Mouse (Mus musculus) neural tube, embryonic 15.5 days (tissue): ENCODE results near the gene Kazn. TPM values are rescaled to one million over a fixed set of nuclear protein-coding genes. Genes with fewer than 3 reads are reported as not detected.
A peak's percentile ranks its signal among the peaks of the same experiment; 100 is the strongest.

Experiments
- ATAC-seq: fragments of 200-750 bp; cut with Nextera tagmentation; 2 replicates; pipeline ENCODE4 v1.8.0; 2017; ENCODE audit warnings: mild to moderate bottlenecking, moderate TSS enrichment, moderate library complexity; ENCODE audit not compliant: low FRiP score
- H3K27ac ChIP-seq: fragments of 300-500 bp; sonication (generic); replicated peaks from 2 replicates; pipeline ENCODE4 v1.5.1; 2015; ENCODE audit warnings: mild to moderate bottlenecking, inconsistent platforms
- H3K27me3 ChIP-seq: fragments of 300-500 bp; sonication (generic); replicated peaks from 2 replicates; pipeline ENCODE4 v1.6.1; 2015; ENCODE audit warnings: inconsistent platforms
- H3K36me3 ChIP-seq: fragments of 300-500 bp; sonication (generic); 2 replicates; pipeline ENCODE4 v1.6.1; 2015; ENCODE audit warnings: inconsistent platforms
- H3K4me1 ChIP-seq: fragments of 300-500 bp; sonication (generic); 2 replicates; pipeline ENCODE4 v1.6.1; 2015; ENCODE audit warnings: inconsistent platforms
- H3K4me2 ChIP-seq: fragments of 300-500 bp; sonication (generic); 2 replicates; pipeline ENCODE4 v1.6.1; 2015; ENCODE audit warnings: inconsistent platforms, mild to moderate bottlenecking, moderate library complexity
- H3K4me3 ChIP-seq: fragments of 300-500 bp; sonication (generic); replicated peaks from 2 replicates; pipeline ENCODE4 v1.5.1; 2015; ENCODE audit warnings: mild to moderate bottlenecking, inconsistent platforms
- H3K9ac ChIP-seq: fragments of 300-500 bp; sonication (generic); replicated peaks from 2 replicates; pipeline ENCODE4 v1.6.1; 2015; ENCODE audit warnings: mild to moderate bottlenecking, inconsistent platforms
- H3K9me3 ChIP-seq: fragments of 300-500 bp; sonication (generic); replicated peaks from 2 replicates; pipeline ENCODE4 v1.6.1; 2016; ENCODE audit warnings: inconsistent platforms
- WGBS: fragments of 180-500 bp; shearing (Covaris S2); methylation state at CpG from one replicate; pipeline ENCODE4 v1.1.7; 2015; ENCODE audit warnings: mixed read lengths; 5-methylcytosine and 5-hydroxymethylcytosine counted together
- polyA plus RNA-seq: library from polyadenylated mRNA; unstranded; fragments of >200 nt; fragmentation: Nextera tagmentation; extraction: Ambion mirVana; gene quantifications from 2 replicates; pipeline ENCODE4 v1.2.1, GENCODE M21; 2015

The Kazn gene
- polyA plus RNA-seq, 1 experiment from 2014 or later: 25.5 TPM

- 53% methylated on average over 6 of the region's 6 CpGs for WGBS
- H3K9ac ChIP-seq: no peak overlapping the region
- H3K4me3 ChIP-seq: peak overlapping the region; percentile 55
- no peak overlapping the region for H3K27ac ChIP-seq
- no peaks in the 10 kb centered on the region for H3K36me3 ChIP-seq
- H3K9me3 ChIP-seq: no peaks in the 10 kb centered on the region
- H3K27me3 ChIP-seq: peaks cover 33% of the 10 kb centered on the region
- H3K4me1 ChIP-seq: peaks cover 36% of the 10 kb centered on the region
- ATAC-seq: no peak
- H3K4me2 ChIP-seq: peak overlapping the region; percentile 97
Measured at GRCm38 (mm10) chr4:142083193-142083592, 156.0 kb downstream of the Kazn start.

DNA sequence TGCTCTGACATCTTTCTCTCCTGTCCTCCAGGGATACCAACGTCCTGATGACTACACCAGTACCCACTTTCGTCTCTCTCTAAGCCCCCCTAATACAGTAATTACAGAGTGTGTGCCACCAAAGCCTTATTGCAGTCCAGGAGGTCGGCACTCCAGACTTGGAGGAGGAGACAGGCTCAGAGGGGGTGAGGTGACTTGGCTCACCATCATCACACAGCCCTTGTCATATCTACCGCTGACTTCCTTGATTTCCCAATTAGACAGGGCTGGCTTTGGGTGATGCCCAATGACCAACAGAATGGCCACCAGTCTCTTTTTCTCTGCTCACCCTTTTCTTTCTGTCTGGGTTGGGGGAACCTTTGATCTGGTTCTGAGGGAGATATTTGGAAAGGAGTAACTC, 156.5 kb downstream of the Kazn start:
- H3K4me1 ChIP-seq: peaks cover 40% of the 10 kb centered on the region
- ATAC-seq: no peak
- peaks cover 33% of the 10 kb centered on the region for H3K27me3 ChIP-seq
- H3K4me2 ChIP-seq: peak overlapping the region; percentile 97; the same call in 1 of the 2 replicates
- H3K9ac ChIP-seq: no peak overlapping the region
- H3K4me3 ChIP-seq: no peak overlapping the region
- no peak overlapping the region for H3K27ac ChIP-seq
- WGBS: 79% methylated on average over 4 of the region's 4 CpGs
- H3K9me3 ChIP-seq: no peaks in the 10 kb centered on the region
- H3K36me3 ChIP-seq: no peaks in the 10 kb centered on the region

DNA sequence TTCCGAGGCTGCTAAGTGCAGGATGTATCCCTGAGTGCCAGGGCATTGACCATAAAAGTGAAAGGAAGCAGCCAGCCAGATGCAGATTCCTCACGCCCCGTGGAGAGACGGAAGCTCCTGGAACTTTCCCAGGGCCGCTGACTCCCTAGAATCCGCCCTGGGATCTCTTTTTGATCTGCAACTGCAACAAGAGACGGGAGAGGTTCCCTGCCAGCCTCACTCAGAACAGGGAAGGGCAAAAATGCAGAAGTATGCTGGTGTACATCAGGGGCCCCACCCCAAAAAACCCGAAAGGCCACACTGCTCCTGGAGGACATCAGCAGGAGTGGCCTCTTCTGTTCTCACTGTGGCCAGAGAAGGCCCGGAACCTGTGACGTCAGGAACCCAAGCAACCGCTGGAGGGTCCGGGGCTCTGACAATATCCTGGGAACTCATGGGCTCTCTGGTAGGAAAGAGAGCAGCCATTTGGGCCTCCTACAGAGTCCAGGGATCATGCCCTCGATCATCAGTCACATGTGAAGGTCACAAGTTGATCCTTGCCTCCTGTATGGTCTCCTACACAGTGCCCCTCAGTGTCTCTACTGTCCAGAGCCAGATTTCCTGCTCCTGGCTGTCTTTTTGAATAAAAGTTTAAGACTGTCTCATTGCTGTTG, 157.4 kb downstream of the Kazn start:
- WGBS: 60% methylated on average over 13 of the region's 13 CpGs
- no peak overlapping the region for H3K4me3 ChIP-seq
- no peaks in the 10 kb centered on the region for H3K36me3 ChIP-seq
- ATAC-seq: no peak
- H3K27me3 ChIP-seq: peaks cover 33% of the 10 kb centered on the region
- H3K27ac ChIP-seq: peak overlapping the region; percentile 29; the same call in 1 of the 2 replicates
- H3K9ac ChIP-seq: no peak overlapping the region
- H3K9me3 ChIP-seq: no peaks in the 10 kb centered on the region
- H3K4me1 ChIP-seq: peaks cover 48% of the 10 kb centered on the region
- H3K4me2 ChIP-seq: peak overlapping the region; percentile 5; the same call in 1 of the 2 replicates

DNA sequence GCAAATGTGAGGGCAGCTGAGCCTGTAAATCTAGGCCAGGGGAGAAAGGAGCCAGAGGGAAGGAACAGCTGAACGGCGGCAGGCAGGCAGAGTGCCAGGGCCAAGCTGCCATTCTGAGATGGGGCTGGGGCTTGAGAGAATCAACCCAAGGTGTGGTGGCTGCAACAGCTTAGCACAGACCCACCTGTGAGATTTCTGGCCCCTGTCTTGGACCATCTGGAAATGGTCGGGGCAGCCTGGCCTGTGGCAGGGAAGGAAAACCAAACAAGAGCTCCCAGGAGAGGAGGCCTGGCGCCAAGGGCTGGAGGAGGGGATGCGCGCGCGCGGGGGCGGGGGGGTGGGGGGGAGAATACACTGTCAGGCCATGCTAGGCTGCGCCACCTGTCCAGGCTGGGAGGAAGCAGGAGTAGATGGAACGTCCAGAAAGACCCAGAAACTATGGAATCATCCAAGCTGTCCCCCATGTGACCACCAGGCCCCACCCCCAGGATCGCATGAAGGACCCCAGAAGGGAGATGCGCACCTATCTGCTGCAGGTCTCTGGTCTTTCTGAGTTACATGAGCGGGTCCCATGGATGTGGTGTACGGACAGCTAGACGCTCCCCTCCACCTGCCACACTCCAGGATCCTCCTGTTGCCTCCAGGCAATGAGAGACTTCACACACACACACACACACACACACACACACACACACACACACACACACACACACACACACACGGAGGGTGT, 158.1 kb downstream of the Kazn start:
- Histone ChIP-seq H3K9me3 (no peaks in the 10 kb centered on the region), H3K4me2 (peak overlapping the region; percentile 30), H3K27me3 (peaks cover 29% of the 10 kb centered on the region), H3K9ac (no peak overlapping the region), H3K4me1 (peaks cover 48% of the 10 kb centered on the region), H3K4me3 (no peak overlapping the region), H3K27ac (peak overlapping the region; percentile 9; the same call in 1 of the 2 replicates), H3K36me3 (no peaks in the 10 kb centered on the region)
- no peak for ATAC-seq
- WGBS: 62% methylated on average over 18 of the region's 18 CpGs

DNA sequence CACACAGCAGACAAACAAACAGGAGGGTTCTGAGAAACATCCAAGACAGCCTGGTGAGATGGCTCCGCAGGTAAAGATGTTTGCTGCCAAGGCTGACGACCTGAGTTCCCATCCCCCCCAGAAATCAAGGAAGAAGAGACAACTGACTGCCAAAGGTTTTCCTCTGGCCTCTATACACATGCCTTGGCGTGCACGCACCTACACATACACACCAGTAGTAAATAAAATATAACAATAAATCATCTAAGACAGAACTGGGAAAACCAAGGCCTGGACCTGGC, 158.8 kb downstream of the Kazn start:
- 70% methylated on average over 4 of the region's 4 CpGs for WGBS
- Histone ChIP-seq H3K36me3 (no peaks in the 10 kb centered on the region), H3K27me3 (peaks cover 24% of the 10 kb centered on the region), H3K9me3 (no peaks in the 10 kb centered on the region), H3K4me1 (peaks cover 48% of the 10 kb centered on the region), H3K4me3 (no peak overlapping the region), H3K4me2 (no peak overlapping the region), H3K9ac (no peak overlapping the region), H3K27ac (no peak overlapping the region)
- no peak for ATAC-seq

DNA sequence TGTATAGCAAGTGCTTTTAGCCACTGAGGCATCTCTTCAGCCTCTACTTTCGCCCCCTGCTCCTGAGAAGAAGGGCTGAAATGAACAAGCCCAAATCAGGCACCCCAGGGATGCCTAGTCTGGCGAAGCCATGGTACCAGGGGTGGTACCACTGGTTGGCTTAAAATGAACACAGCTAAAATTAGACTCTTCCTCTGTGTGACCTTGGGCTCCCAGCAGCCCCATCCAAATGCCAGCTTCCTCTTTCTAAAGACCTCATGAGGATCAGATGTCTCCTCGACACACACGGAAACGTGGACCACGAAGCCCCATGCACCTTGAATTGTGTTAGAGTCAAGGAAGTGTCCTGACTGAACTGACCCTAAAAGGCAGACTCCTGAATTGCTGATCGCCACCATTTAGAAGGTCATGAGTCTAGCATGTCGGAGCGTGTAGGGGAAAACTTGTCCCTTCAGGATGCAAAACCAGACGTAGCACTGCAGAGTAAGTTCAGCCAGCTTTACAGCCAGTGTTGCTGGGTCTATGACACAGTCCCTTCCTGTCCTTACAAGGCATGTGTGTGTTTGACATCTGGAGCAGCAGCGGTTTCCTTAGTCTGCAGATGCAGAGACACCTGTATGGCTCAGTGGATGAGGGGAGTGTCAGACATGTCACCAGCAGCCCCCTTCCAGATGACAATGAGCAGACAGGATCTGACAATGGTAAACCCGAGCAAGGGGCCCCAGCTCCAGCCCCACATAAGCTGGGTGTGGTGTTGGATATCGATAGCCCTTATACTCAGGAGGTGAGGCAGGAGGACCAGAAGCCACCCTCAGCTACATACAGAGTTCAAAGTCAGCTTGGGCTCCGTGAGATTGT, 159.3 kb downstream of the Kazn start:
- ATAC-seq: no peak
- no peak overlapping the region for H3K27ac ChIP-seq

GRCm38 (mm10) chr4:142077572-142078271, 161.5 kb downstream of the Kazn start:
- H3K27me3 ChIP-seq: peaks cover 4% of the 10 kb centered on the region; the same call in 1 of the 2 replicates
- H3K36me3 ChIP-seq: no peaks in the 10 kb centered on the region
- WGBS: 54% methylated on average over 18 of the region's 18 CpGs
- no peak for ATAC-seq
- no peak overlapping the region for H3K9ac ChIP-seq
- H3K4me3 ChIP-seq: no peak overlapping the region
- peak overlapping the region; percentile 4; the same call in 1 of the 2 replicates for H3K27ac ChIP-seq
- peaks cover 33% of the 10 kb centered on the region for H3K4me1 ChIP-seq
- H3K4me2 ChIP-seq: peak overlapping the region; percentile 19
- H3K9me3 ChIP-seq: no peaks in the 10 kb centered on the region

More for the DNA sequence above, 159.3 kb downstream of the Kazn start:
- Histone ChIP-seq H3K4me1 (peaks cover 48% of the 10 kb centered on the region), H3K4me2 (no peak overlapping the region), H3K27me3 (peaks cover 19% of the 10 kb centered on the region), H3K9me3 (no peaks in the 10 kb centered on the region), H3K36me3 (no peaks in the 10 kb centered on the region), H3K4me3 (no peak overlapping the region), H3K9ac (no peak overlapping the region)
- WGBS: 87% methylated on average over 14 of the region's 14 CpGs

DNA sequence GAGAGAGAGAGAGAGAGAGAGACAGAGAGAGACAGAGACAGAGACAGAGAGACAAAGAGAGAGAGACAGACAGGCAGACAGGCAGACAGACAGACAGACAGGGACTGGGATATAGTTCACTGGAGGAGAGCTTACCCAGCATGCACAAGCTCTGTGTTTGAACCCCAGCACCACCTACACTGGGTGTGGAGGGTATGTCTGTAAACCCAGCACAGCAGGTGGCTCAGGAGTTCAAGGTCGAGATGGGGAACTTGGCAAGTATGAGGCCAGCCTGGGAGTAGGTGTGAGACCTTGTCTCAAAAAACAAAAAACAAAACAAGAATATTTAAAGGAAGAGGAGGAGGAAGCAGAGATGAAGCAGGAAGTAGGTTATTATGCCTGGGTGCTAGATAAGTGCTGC, 162.3 kb downstream of the Kazn start:
- ATAC-seq: no peak
- Histone ChIP-seq H3K27me3 (no peaks in the 10 kb centered on the region), H3K9me3 (no peaks in the 10 kb centered on the region), H3K36me3 (no peaks in the 10 kb centered on the region), H3K4me3 (no peak overlapping the region), H3K27ac (no peak overlapping the region), H3K4me1 (peaks cover 33% of the 10 kb centered on the region), H3K9ac (no peak overlapping the region), H3K4me2 (no peak overlapping the region)
- WGBS: 45% methylated on average over 1 of the region's 1 CpGs

GRCm38 (mm10) chr4:142075931-142076330, 163.3 kb downstream of the Kazn start:
- Histone ChIP-seq H3K27me3 (no peaks in the 10 kb centered on the region), H3K4me3 (no peak overlapping the region), H3K27ac (no peak overlapping the region), H3K36me3 (no peaks in the 10 kb centered on the region), H3K4me2 (no peak overlapping the region), H3K4me1 (peaks cover 33% of the 10 kb centered on the region), H3K9me3 (no peaks in the 10 kb centered on the region), H3K9ac (no peak overlapping the region)
- WGBS: 92% methylated on average over 11 of the region's 11 CpGs
- ATAC-seq: no peak

DNA sequence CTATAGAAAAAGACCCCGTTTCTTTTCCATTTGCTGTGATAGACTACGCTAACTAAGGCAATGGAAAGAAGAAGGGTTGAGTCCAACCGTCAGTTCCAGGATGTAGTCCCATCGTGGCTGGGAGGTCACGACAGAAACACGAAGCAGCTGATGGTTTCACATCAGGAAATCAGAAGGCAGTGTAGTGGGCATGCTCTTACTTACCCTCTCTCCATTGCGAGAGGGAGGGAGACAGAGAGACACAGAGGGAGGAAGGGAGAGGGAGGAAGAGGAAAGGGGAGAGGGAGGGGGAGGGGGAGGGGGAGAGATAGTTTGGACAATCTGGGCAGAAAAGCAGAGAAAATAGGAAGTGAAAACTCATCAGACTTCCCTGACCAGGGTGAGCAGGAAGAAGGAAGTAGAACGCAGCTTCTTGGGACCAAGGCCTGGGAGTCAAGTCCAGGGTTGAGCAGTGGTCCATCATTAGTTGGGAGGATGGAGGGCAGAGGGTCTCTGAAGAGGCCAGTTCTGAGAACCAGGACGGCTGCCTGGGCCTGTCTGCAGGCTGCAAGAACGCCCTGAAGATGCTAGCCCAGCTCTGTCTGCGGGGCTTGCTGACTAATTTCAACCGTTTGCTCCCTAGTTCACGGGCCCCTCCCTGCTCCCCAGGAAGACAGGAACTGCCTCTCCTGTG, 165.0 kb downstream of the Kazn start:
- Histone ChIP-seq H3K4me1 (peaks cover 35% of the 10 kb centered on the region), H3K27ac (no peak overlapping the region), H3K4me2 (no peak overlapping the region), H3K36me3 (no peaks in the 10 kb centered on the region), H3K9ac (no peak overlapping the region), H3K4me3 (no peak overlapping the region), H3K27me3 (no peaks in the 10 kb centered on the region), H3K9me3 (no peaks in the 10 kb centered on the region)
- 65% methylated on average over 13 of the region's 13 CpGs for WGBS
- no peak for ATAC-seq
